Mouse (Mus musculus) thymus, adult 2 months (tissue): ENCODE measurements around the gene Atn1. TPM values are rescaled to one million over a fixed set of nuclear protein-coding genes. Genes with fewer than 3 reads are reported as not detected.

Experiments used
- DNase-seq: peaks from one replicate; pipeline ENCODE4 v3.0.0; 2021
- H3K27ac ChIP-seq: fragments of 200-500 bp; 2 replicates; pipeline ENCODE4 v1.5.1; 2012; ENCODE audit warnings: low read length, control low read depth; ENCODE audit not compliant: control insufficient read depth, insufficient read depth
- H3K27me3 ChIP-seq: fragments of 200-500 bp; 2 replicates; pipeline ENCODE4 v1.6.1; 2012; ENCODE audit warnings: mild to moderate bottlenecking, low read length, moderate library complexity, mixed read lengths; ENCODE audit not compliant: control insufficient read depth, insufficient read depth
- H3K36me3 ChIP-seq: fragments of 200-500 bp; 2 replicates; pipeline ENCODE4 v1.6.1; 2012; ENCODE audit warnings: mild to moderate bottlenecking, low read length, moderate library complexity; ENCODE audit not compliant: control insufficient read depth, insufficient read depth
- H3K4me1 ChIP-seq: fragments of 200-500 bp; replicated peaks from 2 replicates; pipeline ENCODE4 v1.6.1; 2012; ENCODE audit warnings: low read length; ENCODE audit not compliant: control insufficient read depth, insufficient read depth
- H3K4me3 ChIP-seq: fragments of 200-500 bp; 2 replicates; pipeline ENCODE4 v1.5.1; 2012; ENCODE audit warnings: mild to moderate bottlenecking, low read length, control low read depth, moderate library complexity; ENCODE audit not compliant: control insufficient read depth, insufficient read depth
- CTCF ChIP-seq: fragments of 200-500 bp; IDR thresholded peaks from 2 replicates; pipeline ENCODE4 v1.5.1; 2012; ENCODE audit warnings: mild to moderate bottlenecking, control low read depth, low read length, moderate library complexity, borderline replicate concordance; ENCODE audit not compliant: control insufficient read depth, poor library complexity, insufficient read depth; ENCODE audit errors: extremely low read depth
- POLR2A ChIP-seq: fragments of 200-500 bp; IDR thresholded peaks from 2 replicates; pipeline ENCODE4 v1.6.1; 2012; ENCODE audit warnings: mild to moderate bottlenecking, low read length, control low read depth, moderate library complexity; ENCODE audit not compliant: control insufficient read depth, poor library complexity, insufficient read depth; ENCODE audit errors: extremely low read depth
- WGBS: fragments of 180-500 bp; shearing (Covaris S2); methylation state at CpG from one replicate; pipeline ENCODE4 v1.1.7; 2018; 5-methylcytosine and 5-hydroxymethylcytosine counted together
- polyA plus RNA-seq: library from polyadenylated mRNA; depleted of rRNA; stranded (reverse); fragments of >200 nt; gene quantifications from 2 replicates; pipeline ENCODE4 v1.2.3, GENCODE M21; 2012

Atn1 gene
- polyA plus RNA-seq, 1 experiment, result 48.3 TPM

DNA sequence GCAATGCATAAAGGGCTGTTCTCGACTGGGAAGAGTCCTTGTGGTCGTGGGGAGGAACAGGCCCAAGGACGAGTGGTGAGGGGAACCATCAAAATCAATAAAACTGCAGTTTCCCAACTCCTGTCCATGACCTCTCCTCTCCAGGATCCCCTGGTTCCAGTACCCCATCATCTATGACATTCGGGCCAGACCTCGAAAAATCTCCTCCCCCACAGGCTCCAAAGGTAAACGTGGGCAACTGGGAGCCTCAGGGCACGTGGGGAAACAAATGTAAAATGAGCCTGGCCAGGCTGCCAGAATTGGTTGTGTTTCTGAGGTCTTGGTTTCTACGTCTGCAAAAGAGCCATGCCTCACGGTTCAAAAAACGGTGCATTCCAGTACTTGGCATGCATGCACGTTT, 43.4 kb downstream of the Atn1 start:
- WGBS, result 16% methylated on average over 11 of the region's 11 CpGs
- no peaks in the 10 kb centered on the region for H3K27me3 ChIP-seq
- H3K4me3 ChIP-seq, result peak overlapping the region; percentile 99
- H3K4me1 ChIP-seq, result peaks cover 15% of the 10 kb centered on the region
- no peak for DNase-seq
- TF ChIP-seq CTCF (no peak), POLR2A (no peak)
- peaks cover 21% of the 10 kb centered on the region for H3K36me3 ChIP-seq
- H3K27ac ChIP-seq, result no peak overlapping the region

DNA sequence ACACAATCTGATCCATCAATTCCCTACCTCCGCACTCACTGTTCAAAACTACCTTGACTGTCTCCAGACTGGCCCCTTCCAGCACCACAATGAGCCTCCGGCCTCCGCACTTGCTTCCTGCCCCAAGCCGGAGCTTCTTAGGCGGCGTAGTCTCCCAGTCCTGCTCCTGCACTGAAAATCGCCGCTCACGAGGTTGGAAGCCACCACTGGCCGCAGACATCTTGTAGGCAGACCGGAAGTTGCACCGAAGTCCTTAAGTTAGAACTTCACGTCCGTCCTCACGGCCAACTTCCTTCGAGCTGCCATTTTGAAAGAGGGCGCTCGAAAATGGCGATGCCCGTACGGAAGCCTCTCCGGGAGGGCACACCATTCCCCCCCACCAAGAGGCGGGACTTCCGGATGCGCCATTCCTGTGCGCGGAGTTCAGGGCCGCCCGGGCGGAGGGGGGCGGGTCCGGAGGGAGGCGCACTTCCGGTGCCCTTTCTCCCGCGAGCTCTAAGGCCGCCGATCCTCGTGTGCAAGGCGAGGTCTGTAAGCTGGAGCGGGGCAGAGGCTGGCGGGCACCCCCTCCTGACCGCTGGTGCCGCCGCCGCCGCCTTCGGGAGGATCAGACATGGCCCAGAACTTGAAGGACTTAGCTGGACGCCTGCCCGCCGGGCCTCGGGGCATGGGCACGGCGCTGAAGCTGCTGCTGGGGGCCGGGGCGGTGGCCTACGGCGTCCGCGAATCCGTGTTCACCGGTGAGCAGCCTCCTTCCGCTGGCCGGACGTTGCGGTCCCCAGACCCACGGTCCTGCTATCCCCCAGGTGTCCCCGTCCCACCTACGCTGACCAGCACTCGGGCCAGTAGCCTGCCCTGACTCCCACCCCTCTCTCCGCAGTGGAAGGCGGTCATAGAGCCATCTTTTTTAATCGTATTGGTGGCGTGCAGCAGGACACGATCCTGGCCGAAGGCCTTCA, 44.2 kb downstream of the Atn1 start, which contains the start of the genes Emg1 and Phb2:
Emg1 (minus strand) TSS at position 355 of the 959 bp plus-strand sequence.
Phb2 (plus strand) TSS at position 513 of the 959 bp plus-strand sequence.
- 1% methylated on average over 76 of the region's 76 CpGs for WGBS
- peak; percentile 98 for DNase-seq
- Histone ChIP-seq H3K27me3 (no peaks in the 10 kb centered on the region), H3K4me1 (peaks cover 15% of the 10 kb centered on the region), H3K4me3 (peak within 1 kb of the TSS; percentile 99), H3K27ac (peak within 1 kb of the TSS; percentile 72), H3K36me3 (peaks cover 21% of the 10 kb centered on the region)
- TF ChIP-seq POLR2A (peak; percentile 79; the same call in 1 of the 2 replicates), CTCF (peak; percentile 55; the same call in 1 of the 2 replicates)

- no peak for DNase-seq
- Histone ChIP-seq H3K27ac (no peak overlapping the region), H3K4me3 (no peak overlapping the region), H3K36me3 (peaks cover 33% of the 10 kb centered on the region), H3K4me1 (peaks cover 11% of the 10 kb centered on the region), H3K27me3 (no peaks in the 10 kb centered on the region)
- WGBS, result 98% methylated on average over 10 of the region's 10 CpGs
- TF ChIP-seq POLR2A, result no peak
- no peak for TF ChIP-seq CTCF
These were observed 47.9 kb downstream of the Atn1 start for GRCm38 (mm10) chr6:124708289-124708889.

- Histone ChIP-seq H3K4me3 (no peak overlapping the region), H3K36me3 (peaks cover 49% of the 10 kb centered on the region), H3K27ac (no peak overlapping the region), H3K4me1 (peaks cover 4% of the 10 kb centered on the region), H3K27me3 (no peaks in the 10 kb centered on the region)
- 93% methylated on average over 5 of the region's 5 CpGs for WGBS
- no peak for TF ChIP-seq POLR2A
- no peak for TF ChIP-seq CTCF
- DNase-seq, result no peak
These were observed 50.2 kb downstream of the Atn1 start for GRCm38 (mm10) chr6:124706061-124706627.

- no peaks in the 10 kb centered on the region for H3K27me3 ChIP-seq
- peaks cover 49% of the 10 kb centered on the region for H3K36me3 ChIP-seq
- H3K4me1 ChIP-seq, result no peaks in the 10 kb centered on the region; the same call in 1 of the 2 replicates
- no peak overlapping the region for H3K27ac ChIP-seq
- TF ChIP-seq POLR2A, result no peak
- no peak for DNase-seq
- no peak overlapping the region for H3K4me3 ChIP-seq
- WGBS, result 96% methylated on average over 2 of the region's 2 CpGs
These were observed 51.9 kb downstream of the Atn1 start for GRCm38 (mm10) chr6:124704417-124704816.

GRCm38 (mm10) chr6:124703789-124704188, 52.5 kb downstream of the Atn1 start:
- H3K4me3 ChIP-seq, result no peak overlapping the region
- H3K36me3 ChIP-seq, result peaks cover 49% of the 10 kb centered on the region
- WGBS, result 90% methylated on average over 7 of the region's 7 CpGs

More at GRCm38 (mm10) chr6:124703789-124704188, 52.5 kb downstream of the Atn1 start:
- no peak for DNase-seq
- TF ChIP-seq POLR2A, result no peak
- no peak for TF ChIP-seq CTCF
- H3K4me1 ChIP-seq, result no peaks in the 10 kb centered on the region; the same call in 1 of the 2 replicates
- no peaks in the 10 kb centered on the region for H3K27me3 ChIP-seq
- no peak overlapping the region for H3K27ac ChIP-seq
